Mouse (Mus musculus) kidney, adult 2 months (tissue): Measurements from ENCODE around the gene Dok5.

Source experiments
- CTCF ChIP-seq: fragments of 200-500 bp; conservative IDR thresholded peaks from 2 replicates; pipeline ENCODE4 v1.5.1; 2011; ENCODE audit warnings: low read depth, mild to moderate bottlenecking, control low read depth, low read length, moderate library complexity, mixed read lengths; ENCODE audit not compliant: insufficient read depth, insufficient read length
- POLR2A ChIP-seq: fragments of 200-500 bp; IDR thresholded peaks from one replicate; pipeline ENCODE4 v1.6.1; 2011; ENCODE audit warnings: low read depth, low read length, control low read depth

DNA sequence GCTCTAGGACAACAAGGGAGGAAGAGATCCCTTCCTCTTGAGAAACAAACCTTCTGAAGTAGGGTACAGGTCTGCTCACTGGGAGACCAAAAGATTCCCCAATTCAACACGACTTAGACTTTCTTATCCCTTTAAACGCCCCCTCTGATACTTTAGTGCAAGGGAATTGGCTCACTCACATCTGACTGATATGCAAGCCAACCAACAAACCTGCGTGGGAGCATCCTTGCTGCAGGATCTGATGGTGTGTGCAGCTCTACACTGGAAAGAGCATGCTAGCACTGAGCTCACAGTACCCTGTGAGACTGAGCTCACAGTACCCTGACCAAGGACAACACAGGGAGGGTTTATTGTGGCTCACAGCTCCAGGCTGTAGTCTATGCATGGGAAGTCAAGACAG is 139.9 kb downstream of the Dok5 start:
- TF ChIP-seq POLR2A (no peak), CTCF (no peak)
